Mouse (Mus musculus) megakaryocyte, embryonic 14.5 days (primary cell): ENCODE measurements around the gene Mcub. TPM values are rescaled to one million over a fixed set of nuclear protein-coding genes. Genes with fewer than 3 reads are reported as not detected.

Experiments
- H3K27me3 ChIP-seq: replicated peaks from 2 replicates; pipeline ENCODE3; 2012; ENCODE audit warnings: inconsistent platforms
- H3K36me3 ChIP-seq: replicated peaks from 2 replicates; pipeline ENCODE3; 2012; ENCODE audit warnings: low read length, inconsistent platforms, mixed read lengths
- H3K4me1 ChIP-seq: 2 replicates; pipeline ENCODE4 v1.6.1; 2012; ENCODE audit warnings: inconsistent platforms
- H3K4me3 ChIP-seq: replicated peaks from 2 replicates; pipeline ENCODE3; 2012; ENCODE audit warnings: moderate library complexity, mild to moderate bottlenecking, inconsistent platforms
- H3K9me3 ChIP-seq: 2 replicates; pipeline ENCODE4 v1.6.1; 2012; ENCODE audit warnings: inconsistent platforms
- FLI1 ChIP-seq: IDR thresholded peaks from 2 replicates; pipeline ENCODE4 v1.6.1; 2012; ENCODE audit warnings: low read length, inconsistent platforms, mixed read lengths
- GATA1 ChIP-seq: IDR thresholded peaks from 3 replicates; pipeline ENCODE4 v1.6.1; 2012; ENCODE audit warnings: mixed read lengths, low read length, inconsistent platforms, borderline replicate concordance
- polyA plus RNA-seq: library from polyadenylated mRNA; stranded (reverse); fragments of >175 nt; gene quantifications from 2 replicates; pipeline ENCODE4 v1.2.3, GENCODE M21; 2012; ENCODE audit warnings: low replicate concordance; ENCODE audit not compliant: insufficient read depth

Gene Mcub
- polyA plus RNA-seq, result 0.12 TPM in 1 of 2 replicates, not detected in the other

- Histone ChIP-seq H3K36me3 (no peaks in the 10 kb centered on the region), H3K9me3 (peaks cover 5% of the 10 kb centered on the region), H3K4me3 (peak within 1 kb of the TSS; percentile 93), H3K4me1 (peaks cover 17% of the 10 kb centered on the region), H3K27me3 (peaks cover 36% of the 10 kb centered on the region)
- no peak for TF ChIP-seq GATA1
- TF ChIP-seq FLI1, result no peak
These were observed at the start of gene Mcub for GRCm38 (mm10) chr3:129969432-129970395. Mcub (minus strand) TSS chr3:129970206.

DNA sequence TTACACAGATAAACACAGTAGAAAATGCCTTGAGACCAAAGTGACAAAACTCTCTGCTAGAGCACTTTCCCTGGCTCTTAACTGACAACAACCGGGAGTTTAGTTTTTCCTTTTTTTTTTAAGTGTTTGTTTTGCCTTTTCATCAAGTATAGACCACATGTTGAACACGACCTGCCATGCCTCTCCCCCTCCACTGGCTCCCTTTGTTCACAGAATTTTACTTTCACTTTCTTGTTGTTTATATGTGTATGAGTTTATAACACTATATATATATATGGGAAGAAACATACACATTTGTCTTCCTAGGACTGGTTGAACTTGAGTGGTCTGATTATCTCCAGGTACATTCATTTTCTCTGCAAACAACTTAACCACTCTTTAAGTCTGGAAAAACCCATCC lies 42.9 kb upstream of the Mcub start:
- H3K27me3 ChIP-seq, result no peaks in the 10 kb centered on the region
- peak overlapping the region; percentile 56 for H3K4me3 ChIP-seq
- peaks cover 33% of the 10 kb centered on the region for H3K4me1 ChIP-seq
- H3K9me3 ChIP-seq, result no peaks in the 10 kb centered on the region
- no peak for TF ChIP-seq GATA1
- TF ChIP-seq FLI1, result no peak
- peaks cover 79% of the 10 kb centered on the region for H3K36me3 ChIP-seq

DNA sequence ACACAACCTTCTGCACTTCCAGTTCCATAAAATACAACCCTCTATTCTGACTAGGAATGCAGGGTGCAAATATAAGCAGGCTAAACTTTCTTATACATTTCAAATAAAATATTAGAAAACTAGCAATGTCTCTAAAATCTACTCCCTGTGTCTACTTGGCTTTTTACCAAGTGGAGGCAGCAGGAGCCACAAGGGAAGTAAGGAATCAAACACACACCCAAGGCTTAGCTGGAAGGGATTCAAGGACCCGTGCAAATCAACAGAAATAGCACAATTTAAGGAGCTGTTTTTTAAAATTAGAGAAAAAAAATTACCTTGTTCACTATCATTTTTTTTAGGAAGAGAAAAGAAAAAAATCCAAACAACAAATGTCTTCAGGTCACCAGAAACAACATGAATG lies 41.2 kb upstream of the Mcub start:
- H3K4me3 ChIP-seq, result no peak overlapping the region

DNA sequence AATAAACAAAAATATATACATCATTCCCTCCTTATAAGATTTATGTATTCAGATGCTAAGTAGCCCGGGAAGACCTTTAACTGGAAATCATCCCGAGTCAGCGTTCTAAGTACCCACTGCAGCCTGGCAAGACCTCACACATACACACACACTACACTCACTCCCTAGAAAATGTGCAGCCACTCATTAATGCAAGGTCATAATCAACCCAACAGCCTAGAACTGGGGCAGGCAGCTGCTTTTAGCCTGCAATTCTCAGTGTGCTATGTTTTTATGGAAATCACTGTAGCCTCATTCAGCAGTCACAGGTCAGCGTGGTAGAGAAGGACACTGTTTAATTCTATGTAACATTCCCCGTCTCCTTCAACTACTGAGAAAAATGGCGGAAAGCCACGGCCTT lies 36.1 kb upstream of the Mcub start:
- Histone ChIP-seq H3K9me3 (no peaks in the 10 kb centered on the region), H3K4me3 (no peak overlapping the region), H3K27me3 (no peaks in the 10 kb centered on the region), H3K36me3 (peaks cover 96% of the 10 kb centered on the region), H3K4me1 (peaks cover 6% of the 10 kb centered on the region; the same call in 1 of the 2 replicates)
- no peak for TF ChIP-seq GATA1
- no peak for TF ChIP-seq FLI1

More for the DNA sequence above, 41.2 kb upstream of the Mcub start:
- TF ChIP-seq GATA1, result no peak
- no peak for TF ChIP-seq FLI1
- Histone ChIP-seq H3K36me3 (peaks cover 82% of the 10 kb centered on the region), H3K9me3 (no peaks in the 10 kb centered on the region), H3K4me1 (peaks cover 33% of the 10 kb centered on the region), H3K27me3 (no peaks in the 10 kb centered on the region)

GRCm38 (mm10) chr3:130000926-130001325 lies 30.9 kb upstream of the Mcub start:
- TF ChIP-seq GATA1 (no peak), FLI1 (no peak)
- Histone ChIP-seq H3K4me3 (no peak overlapping the region), H3K36me3 (peaks cover 97% of the 10 kb centered on the region)

GRCm38 (mm10) chr3:129998526-129998925 lies 28.5 kb upstream of the Mcub start:
- Histone ChIP-seq H3K27me3 (no peaks in the 10 kb centered on the region), H3K4me3 (no peak overlapping the region), H3K9me3 (no peaks in the 10 kb centered on the region), H3K36me3 (peaks cover 95% of the 10 kb centered on the region), H3K4me1 (peaks cover 5% of the 10 kb centered on the region; the same call in 1 of the 2 replicates)
- TF ChIP-seq FLI1, result no peak
- no peak for TF ChIP-seq GATA1

More at GRCm38 (mm10) chr3:130000926-130001325, 30.9 kb upstream of the Mcub start:
- H3K4me1 ChIP-seq, result peaks cover 10% of the 10 kb centered on the region
- H3K9me3 ChIP-seq, result no peaks in the 10 kb centered on the region
- no peaks in the 10 kb centered on the region for H3K27me3 ChIP-seq

GRCm38 (mm10) chr3:129998001-129998400 lies 28.0 kb upstream of the Mcub start:
- peaks cover 5% of the 10 kb centered on the region; the same call in 1 of the 2 replicates for H3K4me1 ChIP-seq
- H3K36me3 ChIP-seq, result peaks cover 95% of the 10 kb centered on the region
- H3K9me3 ChIP-seq, result no peaks in the 10 kb centered on the region
- H3K27me3 ChIP-seq, result no peaks in the 10 kb centered on the region
- TF ChIP-seq GATA1 (no peak), FLI1 (no peak)
- no peak overlapping the region for H3K4me3 ChIP-seq

- H3K27me3 ChIP-seq, result no peaks in the 10 kb centered on the region
- peaks cover 95% of the 10 kb centered on the region for H3K36me3 ChIP-seq
- peaks cover 5% of the 10 kb centered on the region; the same call in 1 of the 2 replicates for H3K4me1 ChIP-seq
- TF ChIP-seq FLI1 (no peak), GATA1 (no peak)
- no peak overlapping the region for H3K4me3 ChIP-seq
- H3K9me3 ChIP-seq, result no peaks in the 10 kb centered on the region
These were observed 27.3 kb upstream of the Mcub start for GRCm38 (mm10) chr3:129997324-129997723.

DNA sequence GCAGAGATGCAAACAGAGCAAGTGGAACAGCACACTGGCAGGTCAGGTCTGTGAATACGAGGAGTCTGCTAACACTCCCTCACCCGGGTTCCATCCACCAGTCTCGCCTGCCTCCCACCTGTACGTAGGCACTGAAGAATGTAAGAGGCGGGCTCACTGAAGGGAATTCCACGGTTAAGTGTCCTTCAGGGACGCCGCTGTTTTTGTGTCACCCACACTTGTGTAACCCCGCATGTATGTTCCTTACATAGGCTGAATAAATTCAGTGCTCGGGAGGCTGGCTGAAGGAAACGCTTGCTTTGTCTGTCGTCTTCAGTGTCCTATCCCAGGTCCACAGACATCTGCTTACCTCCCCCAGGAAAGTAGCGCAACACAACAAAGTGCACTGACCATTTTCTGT lies 17.3 kb upstream of the Mcub start:
- Histone ChIP-seq H3K4me1 (no peaks in the 10 kb centered on the region), H3K36me3 (peaks cover 98% of the 10 kb centered on the region), H3K4me3 (no peak overlapping the region), H3K9me3 (no peaks in the 10 kb centered on the region), H3K27me3 (no peaks in the 10 kb centered on the region)
- TF ChIP-seq GATA1 (no peak), FLI1 (no peak)

- TF ChIP-seq FLI1, result no peak
- no peak for TF ChIP-seq GATA1
- peaks cover 89% of the 10 kb centered on the region for H3K36me3 ChIP-seq
These were observed 15.3 kb upstream of the Mcub start for GRCm38 (mm10) chr3:129985335-129985734.

More at GRCm38 (mm10) chr3:129985335-129985734, 15.3 kb upstream of the Mcub start:
- no peaks in the 10 kb centered on the region for H3K27me3 ChIP-seq
- no peaks in the 10 kb centered on the region for H3K9me3 ChIP-seq
- H3K4me3 ChIP-seq, result no peak overlapping the region
- no peaks in the 10 kb centered on the region; the same call in 1 of the 2 replicates for H3K4me1 ChIP-seq
